Mouse (Mus musculus) spleen, adult 12 weeks (tissue): ENCODE data around the gene Pth2.

Experiments used
- DNase-seq: peaks from one replicate; pipeline ENCODE4 v3.0.0; 2022; ENCODE audit warnings: low spot score

The Pth2 gene

GRCm38 (mm10) chr7:45198435-45198834 is 17.6 kb downstream of the Pth2 start:
- no peak for DNase-seq

- DNase-seq = no peak
Measured at GRCm38 (mm10) chr7:45198961-45199360, 18.2 kb downstream of the Pth2 start.

GRCm38 (mm10) chr7:45202654-45203053 is 21.9 kb downstream of the Pth2 start:
- DNase-seq = no peak

- DNase-seq = peak; percentile 73
Measured at GRCm38 (mm10) chr7:45204380-45205143, 23.8 kb downstream of the Pth2 start, which contains the start of gene Ccdc155. TSS of gene Ccdc155 (minus strand) at chr7:45204892.

GRCm38 (mm10) chr7:45208260-45208659 is 27.5 kb downstream of the Pth2 start:
- no peak for DNase-seq

GRCm38 (mm10) chr7:45211070-45211469 is 30.3 kb downstream of the Pth2 start:
- no peak for DNase-seq

GRCm38 (mm10) chr7:45211851-45212251 is 31.1 kb downstream of the Pth2 start, which contains the start of gene Dkkl1:
TSS of gene Dkkl1 (minus strand) at chr7:45212147.
- peak; percentile 26 for DNase-seq

- DNase-seq = no peak
Measured at GRCm38 (mm10) chr7:45212356-45212755, 31.6 kb downstream of the Pth2 start.

GRCm38 (mm10) chr7:45213708-45214107 is 32.9 kb downstream of the Pth2 start:
- no peak for DNase-seq

- no peak for DNase-seq
Measured at GRCm38 (mm10) chr7:45215673-45216441, 35.1 kb downstream of the Pth2 start, which contains the start of gene Tead2. TSS of gene Tead2 (plus strand) at chr7:45215753.

- no peak for DNase-seq
Measured at GRCm38 (mm10) chr7:45216442-45217183, 35.8 kb downstream of the Pth2 start.

- DNase-seq = no peak
Measured at GRCm38 (mm10) chr7:45221680-45222079, 40.9 kb downstream of the Pth2 start.

GRCm38 (mm10) chr7:45224826-45225225 is 44.0 kb downstream of the Pth2 start:
- DNase-seq = no peak

GRCm38 (mm10) chr7:45226421-45226820 is 45.6 kb downstream of the Pth2 start:
- DNase-seq = no peak

GRCm38 (mm10) chr7:45228548-45228947 is 47.8 kb downstream of the Pth2 start:
- DNase-seq = no peak

GRCm38 (mm10) chr7:45229046-45229445 is 48.3 kb downstream of the Pth2 start:
- DNase-seq = no peak

- no peak for DNase-seq
Measured at GRCm38 (mm10) chr7:45229459-45230203, 48.8 kb downstream of the Pth2 start.

GRCm38 (mm10) chr7:45231192-45231591 is 50.4 kb downstream of the Pth2 start:
- DNase-seq = no peak
